Mouse (Mus musculus): ENCODE measurements at regions not wholly inside any gene's neighbourhood (a gene's known extent, or its start where the extent isn't known, plus 50 kb on each side); places are given as distances from the start of the nearest gene placed in this dataset.

DNA sequence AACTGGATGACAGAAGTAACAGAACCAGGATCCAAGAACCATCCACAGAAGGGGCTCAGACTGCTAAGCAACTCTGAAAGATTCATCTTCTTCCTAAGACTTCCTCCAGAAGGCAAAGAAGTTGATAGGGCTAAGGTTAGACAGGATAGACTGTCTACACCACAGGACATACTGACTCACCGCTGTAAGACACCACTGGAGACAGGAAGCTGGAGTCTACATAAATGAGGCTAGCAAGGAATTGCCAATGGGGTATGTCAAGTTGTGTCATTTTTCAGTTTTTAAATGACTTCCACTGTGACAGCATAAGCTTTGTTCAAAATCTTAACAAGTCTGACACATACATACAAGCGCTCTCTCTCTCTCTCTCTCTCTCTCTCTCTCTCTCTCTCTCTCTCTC, 645.4 kb upstream of the Gm10131 start:
- no peak for ATAC-seq (replicated peaks; ENCODE audit: low read depth, poor library complexity, severe bottlenecking)

DNA sequence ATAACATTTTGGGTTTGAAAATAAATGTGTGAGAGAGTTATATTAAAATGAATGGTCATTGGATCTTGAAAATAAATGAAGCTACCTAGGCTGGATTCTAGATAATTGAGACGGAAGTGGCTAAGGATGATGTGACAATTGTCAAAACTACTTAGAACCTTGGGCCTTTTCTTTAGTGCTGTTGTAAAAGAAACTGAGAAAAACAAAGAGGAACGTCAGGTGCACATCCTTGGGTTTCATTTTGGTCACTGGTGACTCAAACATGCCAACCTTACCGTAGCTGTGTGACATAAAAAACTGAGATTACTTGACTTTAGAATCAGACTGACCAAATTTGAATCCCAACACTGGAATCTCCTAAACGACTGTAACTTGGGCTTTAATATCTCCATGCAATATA, 644.6 kb upstream of the Gm10131 start:
- no peak for ATAC-seq (replicated peaks; ENCODE audit: low read depth, poor library complexity, severe bottlenecking)

- no peak for ATAC-seq (replicated peaks; ENCODE audit: low read depth, poor library complexity, severe bottlenecking)
Observed at GRCm38 (mm10) chr8:34755480-34755879, 643.9 kb upstream of the Gm10131 start.

GRCm38 (mm10) chr8:34753046-34753445, 641.5 kb upstream of the Gm10131 start:
- ATAC-seq (replicated peaks; ENCODE audit: low read depth, poor library complexity, severe bottlenecking), result no peak

GRCm38 (mm10) chr8:34748521-34748920, 637.0 kb upstream of the Gm10131 start:
- no peak for ATAC-seq (replicated peaks; ENCODE audit: low read depth, poor library complexity, severe bottlenecking)

- ATAC-seq (replicated peaks; ENCODE audit: low read depth, poor library complexity, severe bottlenecking), result no peak
Observed at GRCm38 (mm10) chr8:34745706-34746105, 634.2 kb upstream of the Gm10131 start.

DNA sequence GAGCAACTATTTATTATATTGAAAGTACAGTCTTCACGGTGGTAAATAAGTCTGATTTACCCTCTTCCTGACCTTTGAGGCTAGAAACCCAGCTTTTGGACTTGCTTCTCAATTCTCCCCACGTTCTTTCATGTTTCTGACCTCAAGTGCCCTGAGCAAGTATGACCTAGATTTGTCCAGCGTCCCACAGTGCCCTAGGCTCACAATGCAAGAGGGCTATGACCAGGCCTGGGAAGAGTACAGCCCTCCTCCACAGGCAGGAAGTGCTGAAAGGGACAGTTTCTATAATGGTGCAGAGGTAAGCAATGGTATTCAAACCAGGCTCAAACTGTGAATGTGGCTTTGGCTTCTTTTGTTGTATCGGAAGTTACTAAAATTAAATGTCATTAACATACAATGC, 633.1 kb upstream of the Gm10131 start:
- ATAC-seq (replicated peaks; ENCODE audit: low read depth, poor library complexity, severe bottlenecking), result 0 out of 2 replicates have a peak, but pooled peaks have one; percentile 22

DNA sequence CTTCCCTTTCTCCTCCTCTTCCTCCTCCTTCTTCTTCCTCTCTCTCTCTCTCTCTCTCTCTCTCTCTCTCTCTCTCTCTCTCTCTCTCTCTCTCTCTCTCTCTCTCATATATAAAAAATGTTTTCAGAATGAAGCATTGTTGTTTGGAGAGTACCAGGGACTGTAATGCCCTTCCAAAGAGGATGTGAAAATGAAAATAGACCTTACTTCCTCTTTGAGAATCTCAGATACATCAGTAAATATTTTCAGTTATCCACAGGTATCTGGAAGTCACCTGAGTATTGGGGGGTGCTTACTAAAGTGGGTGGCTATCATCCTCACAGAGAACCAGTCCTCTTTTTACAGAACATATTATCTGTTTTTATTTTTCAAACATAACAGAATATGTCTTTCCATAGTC, 632.6 kb upstream of the Gm10131 start:
- no peak for ATAC-seq (replicated peaks; ENCODE audit: low read depth, poor library complexity, severe bottlenecking)

DNA sequence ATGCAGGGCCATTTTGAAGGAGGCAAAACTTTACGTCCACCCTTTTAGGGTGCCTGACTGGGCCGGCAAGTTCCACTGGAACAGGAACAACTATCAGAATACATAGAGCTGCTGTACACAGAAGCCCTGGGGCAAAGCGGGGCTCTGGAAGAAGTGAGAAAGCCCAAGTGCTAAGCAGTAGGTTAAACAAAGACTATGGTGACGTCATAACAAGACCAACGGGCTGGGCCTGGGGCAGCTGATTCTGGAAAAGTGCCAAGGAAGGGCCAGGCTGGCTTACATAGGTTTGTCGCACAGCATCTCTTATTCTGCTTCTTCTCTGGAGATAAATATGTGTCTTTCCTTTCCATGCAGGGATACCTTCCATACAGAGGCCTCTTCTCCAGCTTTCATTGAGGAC, 631.6 kb upstream of the Gm10131 start:
- no peak for ATAC-seq (replicated peaks; ENCODE audit: low read depth, poor library complexity, severe bottlenecking)

- ATAC-seq (replicated peaks; ENCODE audit: low read depth, poor library complexity, severe bottlenecking), result no peak
Observed at GRCm38 (mm10) chr8:34740836-34741235, 629.3 kb upstream of the Gm10131 start.

DNA sequence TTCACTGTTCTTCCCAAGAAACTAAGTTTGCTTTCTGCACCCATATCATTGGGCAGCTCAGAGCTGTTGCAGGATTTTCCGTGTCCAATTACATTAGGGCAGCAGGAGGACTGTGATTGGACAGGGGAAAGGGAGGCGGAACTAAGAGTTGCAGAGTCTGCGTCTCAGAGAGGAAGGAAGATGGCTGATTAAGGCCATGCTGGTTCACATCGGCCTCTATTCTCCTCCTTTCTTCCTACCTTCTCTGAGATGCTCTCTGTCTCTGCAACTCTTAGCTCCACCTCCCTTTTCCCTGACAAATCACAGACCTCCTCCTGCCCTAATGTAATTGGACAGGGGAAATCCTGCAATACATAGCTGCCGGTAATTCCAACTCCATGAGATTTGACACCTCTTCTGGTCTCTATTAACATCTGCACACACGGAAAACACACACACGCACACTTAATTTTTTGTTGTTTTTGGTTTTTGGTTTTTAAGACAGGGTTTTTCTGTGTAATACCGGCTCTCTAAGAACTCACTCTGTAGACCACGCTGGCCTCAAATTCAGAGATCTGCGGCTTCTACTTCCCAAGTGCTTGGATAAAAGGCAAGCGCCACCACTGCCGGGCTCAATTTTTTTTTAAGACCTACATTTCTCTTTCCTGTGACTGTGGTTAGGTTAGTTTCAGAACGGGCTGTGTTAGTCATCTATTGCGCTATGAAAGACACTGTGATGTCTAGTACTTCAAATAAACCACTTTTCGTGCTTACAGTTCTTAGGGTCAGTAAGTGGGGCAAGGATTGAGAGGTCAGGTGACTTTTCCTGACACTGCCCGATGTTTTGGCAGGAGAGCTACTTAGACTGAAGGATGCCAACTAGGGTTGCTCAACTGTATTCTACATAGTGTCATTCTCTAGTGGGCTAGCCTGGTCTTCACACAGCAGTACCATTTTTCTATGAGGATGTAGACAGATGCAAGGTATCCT, 628.6 kb upstream of the Gm10131 start:
- peak; percentile 54 for ATAC-seq (replicated peaks; ENCODE audit: low read depth, poor library complexity, severe bottlenecking)

- ATAC-seq (replicated peaks; ENCODE audit: low read depth, poor library complexity, severe bottlenecking), result no peak
Observed at GRCm38 (mm10) chr8:34736214-34736613, 624.7 kb upstream of the Gm10131 start.

GRCm38 (mm10) chr8:34735006-34735405, 623.5 kb upstream of the Gm10131 start:
- ATAC-seq (replicated peaks; ENCODE audit: low read depth, poor library complexity, severe bottlenecking), result no peak

GRCm38 (mm10) chr8:34732808-34733207, 621.3 kb upstream of the Gm10131 start:
- ATAC-seq (replicated peaks; ENCODE audit: low read depth, poor library complexity, severe bottlenecking), result no peak

DNA sequence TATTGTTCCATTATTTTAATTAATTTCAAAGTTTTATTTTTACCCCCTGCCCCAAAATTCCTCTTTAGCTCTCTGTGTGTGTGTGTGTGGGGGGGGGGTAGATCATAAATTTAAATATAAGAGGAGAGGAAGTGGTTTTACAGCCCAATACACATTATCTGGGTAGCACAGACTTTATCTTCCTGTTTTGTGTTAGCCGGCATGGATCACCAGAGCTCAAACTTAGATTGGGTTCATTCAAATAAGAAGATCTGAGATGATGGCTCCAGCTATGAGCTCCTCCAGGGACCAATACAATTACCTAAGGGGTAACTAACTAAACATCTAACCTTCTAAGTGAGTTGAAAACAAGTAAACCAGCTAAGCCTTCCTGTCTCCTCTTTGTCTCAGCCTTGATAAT, 620.8 kb upstream of the Gm10131 start:
- ATAC-seq (replicated peaks; ENCODE audit: low read depth, poor library complexity, severe bottlenecking), result peak; percentile 76

DNA sequence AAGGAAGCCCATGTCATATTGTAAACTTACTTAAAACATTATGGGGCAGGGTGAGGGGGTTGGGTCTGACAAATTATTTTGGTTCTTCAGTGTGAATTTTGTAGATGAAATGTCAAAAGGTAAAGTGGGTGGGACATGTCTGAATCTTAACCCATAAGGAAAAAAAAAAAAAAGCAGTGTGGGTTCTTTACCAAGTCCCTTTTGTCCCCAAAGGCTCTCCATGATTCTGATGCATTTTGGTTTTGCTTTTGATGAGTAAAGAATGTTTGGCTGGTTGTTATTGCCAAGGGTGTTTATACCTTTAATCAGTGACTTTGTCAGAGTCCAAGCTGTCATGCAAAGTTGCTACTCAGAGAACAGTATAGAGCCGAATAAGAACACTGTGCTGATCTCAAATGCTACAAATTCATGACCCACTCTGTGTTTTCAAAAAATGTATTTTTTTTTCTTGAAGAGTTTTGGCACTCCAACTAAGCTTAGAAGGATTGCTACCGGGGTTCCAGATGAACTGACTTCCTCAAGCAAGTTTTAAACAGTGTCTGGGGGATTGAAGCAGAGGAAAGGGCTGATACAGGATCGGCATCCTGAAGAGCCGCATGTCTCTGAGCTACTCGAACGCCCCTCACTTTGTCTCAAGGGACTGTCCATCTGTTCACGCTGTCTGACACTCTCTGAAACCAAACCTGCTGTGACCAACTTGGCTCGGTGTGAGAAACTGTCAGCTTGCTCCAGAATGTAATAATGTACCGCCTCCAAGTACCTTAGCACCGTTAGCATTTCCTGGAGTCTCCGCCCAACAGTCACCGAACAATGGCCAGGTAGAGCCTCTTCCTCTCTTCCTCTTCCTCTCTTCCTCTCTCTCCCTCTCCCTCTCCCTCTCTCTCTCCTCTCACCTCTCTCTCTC, 619.8 kb upstream of the Gm10131 start:
- no peak for ATAC-seq (replicated peaks; ENCODE audit: low read depth, poor library complexity, severe bottlenecking)

DNA sequence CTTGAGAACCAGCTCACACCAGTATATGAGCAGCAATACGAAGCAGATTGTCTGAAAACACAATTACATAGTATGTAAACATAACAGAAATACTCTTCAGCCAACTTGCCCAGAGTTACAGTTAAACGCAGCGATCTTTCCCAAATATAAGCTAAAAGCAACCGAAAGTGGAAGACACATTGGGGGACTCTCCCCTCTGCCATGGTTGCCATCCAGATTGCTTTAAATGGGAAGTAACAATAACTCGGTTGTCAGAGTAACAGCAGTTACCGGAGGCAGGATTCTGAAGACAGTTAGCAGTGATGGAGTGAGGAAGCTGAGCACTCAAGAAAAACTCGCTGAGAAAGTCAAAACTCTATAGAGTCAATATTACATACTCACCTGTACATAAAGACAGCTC, 618.0 kb upstream of the Gm10131 start:
- 0 out of 2 replicates have a peak, but pooled peaks have one; percentile 26 for ATAC-seq (replicated peaks; ENCODE audit: low read depth, poor library complexity, severe bottlenecking)

- ATAC-seq (replicated peaks; ENCODE audit: low read depth, poor library complexity, severe bottlenecking), result no peak
Observed at GRCm38 (mm10) chr8:34727699-34728098, 616.2 kb upstream of the Gm10131 start.

GRCm38 (mm10) chr8:34726145-34726767, 614.7 kb upstream of the Gm10131 start:
- ATAC-seq (replicated peaks; ENCODE audit: low read depth, poor library complexity, severe bottlenecking), result no peak

GRCm38 (mm10) chr8:34725546-34725945, 614.0 kb upstream of the Gm10131 start:
- no peak for ATAC-seq (replicated peaks; ENCODE audit: low read depth, poor library complexity, severe bottlenecking)

All from common myeloid progenitor, adult 5-6 weeks (primary cell).